Mouse (Mus musculus) neural tube, embryonic 14.5 days (tissue): ENCODE data around the gene Reg3b. TPM values are rescaled to one million over a fixed set of nuclear protein-coding genes. Genes with fewer than 3 reads are reported as not detected.
"Not testable (repeated sequence)": the region's sequence is repeated elsewhere in the genome, so short reads cannot be mapped to it uniquely, and the experiment has no call there.

Experiments used
- ATAC-seq: fragments of 200-750 bp; cut with Nextera tagmentation; 2 replicates; pipeline ENCODE4 v1.8.0; 2017; ENCODE audit warnings: low read depth, mild to moderate bottlenecking, moderate TSS enrichment, moderate library complexity
- H3K27ac ChIP-seq: fragments of 300-500 bp; sonication (generic); 2 replicates; pipeline ENCODE4 v1.5.1; 2014; ENCODE audit warnings: low read depth, mild to moderate bottlenecking, control low read depth, low read length, moderate library complexity, mixed read lengths
- H3K27me3 ChIP-seq: fragments of 300-500 bp; sonication (generic); 2 replicates; pipeline ENCODE4 v1.6.1; 2014; ENCODE audit warnings: low read length; ENCODE audit not compliant: control insufficient read depth, insufficient read depth
- H3K36me3 ChIP-seq: fragments of 300-500 bp; sonication (generic); 2 replicates; pipeline ENCODE4 v1.6.1; 2014; ENCODE audit warnings: low read length, mixed read lengths; ENCODE audit not compliant: control insufficient read depth, insufficient read depth
- H3K4me1 ChIP-seq: fragments of 300-500 bp; sonication (generic); 2 replicates; pipeline ENCODE4 v1.6.1; 2014; ENCODE audit warnings: low read length; ENCODE audit not compliant: control insufficient read depth, insufficient read depth
- H3K4me2 ChIP-seq: fragments of 300-500 bp; sonication (generic); 2 replicates; pipeline ENCODE4 v1.6.1; 2014; ENCODE audit warnings: mild to moderate bottlenecking, low read depth, low read length, control low read depth
- H3K4me3 ChIP-seq: fragments of 300-500 bp; sonication (generic); 2 replicates; pipeline ENCODE4 v1.5.1; 2014; ENCODE audit warnings: low read depth, low read length, control low read depth, mixed read lengths
- H3K9ac ChIP-seq: fragments of 300-500 bp; sonication (generic); replicated peaks from 2 replicates; pipeline ENCODE4 v1.6.1; 2014; ENCODE audit warnings: low read depth, mild to moderate bottlenecking, control low read depth, low read length, mixed read lengths
- H3K9me3 ChIP-seq: fragments of 300-500 bp; sonication (generic); 2 replicates; pipeline ENCODE4 v1.6.1; 2016; ENCODE audit warnings: low read length; ENCODE audit not compliant: control insufficient read depth
- WGBS: fragments of 180-500 bp; shearing (Covaris S2); extraction: QIAGEN DNeasy Blood & Tissue Kit; methylation state at CpG from one replicate; pipeline ENCODE4 v1.1.7; 2014; 5-methylcytosine and 5-hydroxymethylcytosine counted together
- polyA plus RNA-seq: library from polyadenylated mRNA; unstranded; fragments of >200 nt; fragmentation: Nextera tagmentation; extraction: Ambion mirVana; gene quantifications from 2 replicates; pipeline ENCODE4 v1.2.1, GENCODE M21; 2014

Reg3b gene
- polyA plus RNA-seq, 1 experiment from 2014 or later: 7.9 TPM

- H3K9ac ChIP-seq: no peak overlapping the region
- H3K27me3 ChIP-seq: no peaks in the 10 kb centered on the region
- no peak for ATAC-seq
- H3K36me3 ChIP-seq: no peaks in the 10 kb centered on the region
- H3K4me3 ChIP-seq: no peak overlapping the region
- no peak overlapping the region for H3K27ac ChIP-seq
- no peaks in the 10 kb centered on the region for H3K9me3 ChIP-seq
- 84% methylated on average over 3 of the region's 3 CpGs for WGBS
- H3K4me2 ChIP-seq: no peak overlapping the region
- H3K4me1 ChIP-seq: no peaks in the 10 kb centered on the region
Measured at GRCm38 (mm10) chr6:78385609-78386008, 15.2 kb downstream of the Reg3b start.

GRCm38 (mm10) chr6:78395323-78395722, 24.9 kb downstream of the Reg3b start, which contains the start of gene Reg2:
Gene Reg2, plus strand, starts transcription at chr6:78395623.
- not testable (repeated sequence) for H3K36me3 ChIP-seq, H3K4me1 ChIP-seq, ATAC-seq, H3K4me3 ChIP-seq, H3K9ac ChIP-seq, H3K9me3 ChIP-seq, H3K4me2 ChIP-seq, H3K27me3 ChIP-seq, H3K27ac ChIP-seq
- WGBS: 98% methylated on average over 4 of the region's 17 CpGs

- H3K4me2 ChIP-seq, H3K9me3 ChIP-seq, H3K27me3 ChIP-seq, H3K4me1 ChIP-seq, H3K27ac ChIP-seq, H3K9ac ChIP-seq, ATAC-seq, H3K36me3 ChIP-seq, H3K4me3 ChIP-seq: not testable (repeated sequence)
Measured at GRCm38 (mm10) chr6:78422411-78422810, 52.0 kb downstream of the Reg3b start, which contains the start of gene Reg1. Gene Reg1, plus strand, starts transcription at chr6:78422711.

Other genes with a start within 250 kb of the Reg3b start
- gene Reg3d, start 8.2 kb downstream of the Reg3b start, polyA plus RNA-seq: not detected in 2 replicates
- gene Reg3a, start 10.1 kb downstream of the Reg3b start, polyA plus RNA-seq: 0.25 TPM in 1 of 2 replicates, not detected in the other
- gene Reg2, start 25.0 kb downstream of the Reg3b start, polyA plus RNA-seq: not detected in 2 replicates
- gene Reg1, start 52.1 kb downstream of the Reg3b start, polyA plus RNA-seq: not detected in 2 replicates
- gene Reg3g, start 98.2 kb downstream of the Reg3b start, polyA plus RNA-seq: not detected in 2 replicates